ENCODE assay signal across 26 mouse cellular contexts in the genomic region with DNA sequence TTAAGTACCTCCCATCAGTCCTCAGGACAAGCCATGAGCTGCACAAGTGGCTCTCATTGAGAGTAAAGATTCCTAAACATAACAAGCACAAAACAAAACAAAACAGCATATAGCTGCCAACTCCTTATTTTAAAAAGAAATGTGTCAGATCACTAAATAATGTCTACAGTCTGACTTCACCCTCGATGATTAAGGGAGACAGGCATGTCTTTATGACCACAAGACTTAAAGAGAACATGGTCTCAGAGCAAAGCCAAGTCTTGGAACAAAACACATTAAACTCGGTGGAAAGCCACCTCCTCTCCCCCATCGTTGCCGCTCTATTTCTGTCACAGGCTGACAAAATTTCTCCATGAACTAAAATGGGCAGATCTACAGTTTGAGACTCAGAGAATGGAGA. TPM values are rescaled to one million over a fixed set of nuclear protein-coding genes. Genes with fewer than 3 reads are reported as not detected.
DNase-seq lines count a peak whose midpoint lies in the region; ATAC-seq and TF ChIP-seq lines count a peak whose summit lies in the region.
"Had no signal": no experiment of that assay in that cellular context is flagged by ENCODE, and none has a peak within 500 bp of the region (broad histone marks: within the 10 kb centered on the region; RNA-seq: fewer than 3 reads in every experiment).

No protein-coding gene starts in this region.

- H3K36me3 ChIP-seq in kidney, postnatal 0 days (ENCODE audit: insufficient read depth, low read length) = no peaks in the 10 kb centered on the region
- H3K36me3 ChIP-seq in myocyte (ENCODE audit: control insufficient read depth, insufficient read depth) = no peaks in the 10 kb centered on the region
- H3K36me3 ChIP-seq: embryonic facial prominence, embryonic 13.5 days; embryonic facial prominence, embryonic 15.5 days; forebrain, embryonic 15.5 days had no signal

- no peak overlapping the region for H3K27ac ChIP-seq in kidney, postnatal 0 days
- H3K27ac ChIP-seq: embryonic facial prominence, embryonic 13.5 days; embryonic facial prominence, embryonic 15.5 days; forebrain, embryonic 13.5 days; forebrain, embryonic 15.5 days had no signal

- H3K4me3 ChIP-seq in kidney, postnatal 0 days (replicated peaks; ENCODE audit: low read depth, low read length) = no peak overlapping the region
- H3K4me3 ChIP-seq in myocyte = no peak overlapping the region
- H3K4me3 ChIP-seq: embryonic facial prominence, embryonic 13.5 days; embryonic facial prominence, embryonic 15.5 days; forebrain, embryonic 13.5 days; forebrain, embryonic 15.5 days had no signal

- no peaks in the 10 kb centered on the region for H3K4me1 ChIP-seq in kidney, postnatal 0 days (replicated peaks; ENCODE audit: insufficient read depth, low read length)
- H3K4me1 ChIP-seq: embryonic facial prominence, embryonic 13.5 days; embryonic facial prominence, embryonic 15.5 days; forebrain, embryonic 13.5 days; forebrain, embryonic 15.5 days had no signal

- H3K27me3 ChIP-seq in kidney, postnatal 0 days (ENCODE audit: insufficient read depth, low read length) = no peaks in the 10 kb centered on the region
- H3K27me3 ChIP-seq in Patski (peaks cover 6% of the 10 kb centered on the region), myocyte (ENCODE audit: control insufficient read depth, insufficient read depth, insufficient read length) (peaks cover 6% of the 10 kb centered on the region)
- H3K27me3 ChIP-seq: embryonic facial prominence, embryonic 13.5 days; embryonic facial prominence, embryonic 15.5 days; forebrain, embryonic 13.5 days; forebrain, embryonic 15.5 days had no signal

- peak; percentile 15 for DNase-seq in kidney, postnatal 0 days (ENCODE audit: low spot score)
- no peak for DNase-seq in kidney, postnatal 25 days
- peak; percentile 49 for DNase-seq in Patski (ENCODE audit: low read depth, low spot score)
- no peak for DNase-seq in natural killer cell, adult 2 months (ENCODE audit: low spot score in 2 of 2)
- DNase-seq in left cerebral cortex, postnatal 14 days (ENCODE audit: low spot score in 2 of 2) = no peak
- DNase-seq: adrenal gland, adult 2 months; adrenal gland, postnatal 10 days; adrenal gland, postnatal 25 days; cerebellum, adult 11 months; cerebellum, adult 18-20 months; cerebellum, adult 8-10 months; cerebellum, adult 9-11 months; cerebellum, postnatal 14 days; cerebellum, postnatal 36 days; embryo, embryonic 11 days; forebrain, postnatal 0 days had no signal

- H3K4me2 ChIP-seq in kidney, postnatal 0 days (ENCODE audit: low read length) = no peak overlapping the region
- H3K4me2 ChIP-seq in myocyte (ENCODE audit: low read depth) = peak overlapping the region; percentile 56
- H3K4me2 ChIP-seq: embryonic facial prominence, embryonic 13.5 days; embryonic facial prominence, embryonic 15.5 days; forebrain, embryonic 13.5 days; forebrain, embryonic 15.5 days had no signal

- H3K9ac ChIP-seq in kidney, postnatal 0 days (ENCODE audit: low read depth, low read length) = no peak overlapping the region
- H3K9ac ChIP-seq: embryonic facial prominence, embryonic 13.5 days; embryonic facial prominence, embryonic 15.5 days; forebrain, embryonic 13.5 days; forebrain, embryonic 15.5 days; forebrain, postnatal 0 days had no signal

- ATAC-seq in kidney, postnatal 0 days (replicated peaks; ENCODE audit: low FRiP score, low read depth) = no peak
- ATAC-seq in Patski = no peak
- ATAC-seq: forebrain, embryonic 13.5 days; forebrain, embryonic 15.5 days; forebrain, postnatal 0 days had no signal

- in situ Hi-C loops in Patski (cut with MboI; ENCODE audit: low pct_unique_long_range_greater_than_20kb) = no loop called here

- no peaks in the 10 kb centered on the region for H3K79me2 ChIP-seq in myocyte (ENCODE audit: control insufficient read depth, insufficient read depth)

- CTCF ChIA-PET in Patski (lab: Charles Lee) = interaction anchor here (0.9 to 1.6 kb wide), 4 partner anchors 9 to 152 kb away, joined by 3 to 4 read pairs (median 3); no protein-coding TSS in a partner anchor

- POLR2A ChIA-PET in Patski (lab: Charles Lee) = no interaction called here

- WGBS in kidney, postnatal 0 days = 64% methylated on average over 4 of the region's 4 CpGs

- no peak overlapping the region for H3ac ChIP-seq in myocyte (ENCODE audit: control insufficient read depth, insufficient read length)

- TF ChIP-seq POLR2A in myocyte (IDR thresholded peaks at IDR 0.05; ENCODE audit: insufficient read length, low read depth) = no peak

- no peaks in the 10 kb centered on the region for H3K9me3 ChIP-seq in kidney, postnatal 0 days (replicated peaks; ENCODE audit: low read length)
- H3K9me3 ChIP-seq: embryonic facial prominence, embryonic 13.5 days; embryonic facial prominence, embryonic 15.5 days; forebrain, embryonic 13.5 days; forebrain, embryonic 15.5 days had no signal

- intact Hi-C loops in left cerebral cortex, postnatal 14 days (cut with DNase I) = no loop called here

- TF ChIP-seq CTCF in kidney, postnatal 0 days (IDR thresholded peaks at IDR 0.05; ENCODE audit: low read depth) = no peak
- TF ChIP-seq CTCF in Patski (IDR thresholded peaks at IDR 0.05) = no peak

TF ChIP-seq in myocyte, 11 proteins besides CTCF, POLR2A, EP300 and RAD21:
- TF ChIP-seq TCF3 (IDR thresholded peaks at IDR 0.05; ENCODE audit: insufficient read length, low read depth) = no peak
- no peak for TF ChIP-seq SRF (IDR thresholded peaks at IDR 0.05; ENCODE audit: control insufficient read depth, insufficient read length, low read depth)
- no peak for TF ChIP-seq CEBPB (IDR thresholded peaks at IDR 0.05; ENCODE audit: insufficient read depth, poor library complexity, severe bottlenecking)
- TF ChIP-seq TCF12 (IDR thresholded peaks at IDR 0.05; ENCODE audit: insufficient read depth, poor library complexity, severe bottlenecking) = no peak
TF ChIP-seq in myocyte: peak in this region for 0.

RNA-seq across cellular contexts. Expression of gene Gja8, which starts 1.2 kb away (rescaled TPM):
- 0.04 and 0.07 TPM in 2 replicates for polyA plus RNA-seq in kidney, postnatal 0 days (2015; fragmentation: Nextera tagmentation; extraction: Ambion mirVana)
- polyA plus RNA-seq in Patski (2021) (0.01 TPM), myocyte (2012; fragmentation: generic; extraction: Trizol) (under 0.01 TPM)
- not detected for total RNA-seq in left cerebral cortex, postnatal 14 days (2021)
- total RNA-seq: adrenal gland, adult 2 months; adrenal gland, postnatal 10 days; adrenal gland, postnatal 25 days; adrenal gland, postnatal 4 days; common myeloid progenitor, adult 5-6 weeks; forebrain, postnatal 0 days had no signal
- polyA plus RNA-seq: adrenal gland, adult 2 months; brain, embryonic 14.5 days; C2C12; embryonic facial prominence, embryonic 13.5 days; forebrain, embryonic 11.5 days; forebrain, embryonic 13.5 days had no signal

RNA-seq across cellular contexts. Expression of gene Gpr89, which starts 19.5 kb away (rescaled TPM):
- 32.8 and 36.6 TPM in 2 replicates for polyA plus RNA-seq in kidney, postnatal 0 days (2015; fragmentation: Nextera tagmentation; extraction: Ambion mirVana)
- 45.2 TPM for polyA plus RNA-seq in Patski (2021)
- polyA plus RNA-seq in myocyte (2012; fragmentation: generic; extraction: Trizol) = 19.2 TPM
- total RNA-seq in left cerebral cortex, postnatal 14 days (2021) = 10 to 100 TPM; 46.1 to 46.3 TPM

RNA-seq across cellular contexts. Expression of gene Gja5, which starts 20.1 kb away (rescaled TPM):
- polyA plus RNA-seq in kidney, postnatal 0 days (2015; fragmentation: Nextera tagmentation; extraction: Ambion mirVana) = 12.4 and 14.7 TPM in 2 replicates
- 0.13 TPM for polyA plus RNA-seq in Patski (2021)
- 14.7 TPM for polyA plus RNA-seq in myocyte (2012; fragmentation: generic; extraction: Trizol)
- 1 to 10 TPM; 2.0 to 2.7 TPM for total RNA-seq in left cerebral cortex, postnatal 14 days (2021)

Comparison
In these comparisons a context has a peak if more than half of its experiments do, and no peak if none do; other contexts are left out.
1. DNase-seq: peak in kidney, postnatal 0 days (single experiment) and Patski (single experiment); none in kidney, postnatal 25 days (0 of 2), natural killer cell, adult 2 months (0 of 2) and left cerebral cortex, postnatal 14 days (0 of 2).
2. RNA of gene Gja5, which starts 20.1 kb away (polyA plus RNA-seq): 14.7 TPM in myocyte (single experiment) and 12.4 to 14.7 TPM in kidney, postnatal 0 days; 0.13 TPM in Patski (single experiment); every median in the first group is over 10 times any median in the second.